Mouse (Mus musculus) left cerebral cortex, adult 11 months (tissue): ENCODE measurements around the gene Slf2.

ENCODE experiments used
- DNase-seq: peaks from one replicate; pipeline ENCODE4 v3.0.0; 2022; ENCODE audit warnings: low spot score

Slf2 gene

DNA sequence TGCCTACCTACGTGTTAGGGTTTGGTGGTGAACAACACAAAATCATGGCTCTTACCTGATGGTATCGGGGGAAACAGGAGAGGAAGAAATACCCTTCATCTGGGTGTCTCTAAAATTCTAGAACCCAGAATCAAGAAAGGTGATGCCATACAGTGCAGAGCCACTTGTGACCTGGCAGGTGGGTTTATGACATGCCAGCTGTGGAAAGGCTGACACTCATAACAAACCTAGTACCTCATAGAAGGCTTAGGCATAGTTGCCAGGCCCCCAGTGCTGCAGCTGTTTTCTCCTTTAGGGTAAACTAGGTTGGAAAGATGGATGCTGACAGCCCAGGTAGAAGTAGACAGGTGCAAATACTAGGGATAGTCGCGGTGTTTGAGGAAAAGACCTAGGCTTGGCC is 53.5 kb downstream of the Slf2 start:
- DNase-seq: no peak

DNA sequence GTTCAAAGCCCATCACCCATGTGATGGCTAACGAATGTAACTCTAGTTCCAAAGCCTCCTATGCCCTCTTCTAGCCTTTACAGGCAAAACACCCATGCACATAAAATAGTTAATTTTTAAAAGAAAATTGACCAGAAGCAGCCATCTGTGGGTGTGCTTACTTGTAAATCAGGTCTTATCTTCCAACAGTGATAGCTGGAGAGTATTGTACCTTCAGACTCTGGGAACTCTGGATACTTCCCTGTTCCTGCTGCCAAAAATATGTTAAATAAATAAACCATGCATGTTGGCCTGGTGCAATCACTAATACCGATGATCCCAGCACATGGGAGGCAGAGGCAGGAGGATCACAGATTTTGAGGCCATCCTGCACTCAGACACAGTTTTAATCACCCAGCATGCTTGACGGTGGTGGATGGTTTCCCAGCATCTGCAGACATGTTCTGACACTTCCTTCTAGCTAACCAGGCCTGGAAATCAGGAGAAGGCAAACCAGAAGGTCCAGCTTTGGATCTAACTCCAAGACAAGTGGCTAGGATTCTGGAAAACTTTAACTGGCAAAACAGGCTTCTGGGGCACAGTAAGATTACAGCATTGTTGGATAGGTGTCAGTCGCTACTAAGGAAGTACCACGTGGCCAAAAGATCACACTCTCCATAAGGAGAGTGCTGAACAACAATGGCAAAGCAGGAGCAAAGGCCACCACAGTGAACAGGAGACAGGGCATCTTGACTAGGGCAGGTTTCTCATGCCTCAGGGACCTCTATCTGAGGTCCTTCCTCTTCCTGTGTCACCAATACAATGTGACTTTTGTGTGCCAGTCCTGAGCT is 54.4 kb downstream of the Slf2 start:
- DNase-seq: no peak

- DNase-seq: no peak
Observed at GRCm38 (mm10) chr19:44987004-44987403, 56.1 kb downstream of the Slf2 start.

- DNase-seq: peak; percentile 46
Observed at GRCm38 (mm10) chr19:44987851-44988250, 56.9 kb downstream of the Slf2 start.

- DNase-seq: no peak
Observed at GRCm38 (mm10) chr19:44988321-44988720, 57.4 kb downstream of the Slf2 start.

DNA sequence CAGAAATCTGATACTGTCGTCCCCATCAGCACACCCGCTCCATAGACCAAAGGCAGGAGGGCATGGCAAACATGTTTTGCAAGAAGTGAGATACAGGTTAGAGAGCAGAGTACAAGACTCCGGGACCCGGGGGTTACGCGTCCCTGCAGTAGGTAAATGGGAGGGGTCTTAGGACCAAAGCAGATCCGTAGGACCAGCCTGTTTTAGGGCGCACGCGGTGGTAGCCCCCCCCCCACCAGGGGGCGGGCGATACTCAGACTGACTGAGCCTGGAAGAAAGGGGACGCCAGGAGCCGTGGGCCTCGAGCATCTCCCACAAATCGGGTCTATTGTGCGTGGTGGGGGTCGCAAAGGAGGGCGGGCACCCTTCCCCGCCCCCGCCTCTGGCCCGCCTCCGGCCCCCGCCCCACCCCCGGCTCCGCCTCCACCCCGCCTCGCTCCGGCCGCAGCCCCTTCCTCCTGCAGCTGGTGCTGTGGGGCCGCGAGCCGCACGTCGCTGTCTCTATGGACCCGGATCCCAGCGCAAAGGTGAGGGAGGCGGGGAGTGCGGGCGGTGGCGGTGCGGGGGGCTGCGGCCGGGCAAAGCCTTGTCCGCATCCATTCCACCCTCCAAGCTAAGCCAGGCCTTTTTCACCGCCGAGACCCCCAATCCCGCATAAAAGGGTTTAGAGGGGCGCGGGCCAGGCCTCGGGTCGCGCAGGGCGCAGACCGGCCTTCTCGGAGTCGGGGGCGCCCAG is 58.0 kb downstream of the Slf2 start, which contains the start of gene Sema4g:
Gene Sema4g (plus strand): TSS at position 271 of the 736 bp plus-strand sequence.
- no peak for DNase-seq

DNA sequence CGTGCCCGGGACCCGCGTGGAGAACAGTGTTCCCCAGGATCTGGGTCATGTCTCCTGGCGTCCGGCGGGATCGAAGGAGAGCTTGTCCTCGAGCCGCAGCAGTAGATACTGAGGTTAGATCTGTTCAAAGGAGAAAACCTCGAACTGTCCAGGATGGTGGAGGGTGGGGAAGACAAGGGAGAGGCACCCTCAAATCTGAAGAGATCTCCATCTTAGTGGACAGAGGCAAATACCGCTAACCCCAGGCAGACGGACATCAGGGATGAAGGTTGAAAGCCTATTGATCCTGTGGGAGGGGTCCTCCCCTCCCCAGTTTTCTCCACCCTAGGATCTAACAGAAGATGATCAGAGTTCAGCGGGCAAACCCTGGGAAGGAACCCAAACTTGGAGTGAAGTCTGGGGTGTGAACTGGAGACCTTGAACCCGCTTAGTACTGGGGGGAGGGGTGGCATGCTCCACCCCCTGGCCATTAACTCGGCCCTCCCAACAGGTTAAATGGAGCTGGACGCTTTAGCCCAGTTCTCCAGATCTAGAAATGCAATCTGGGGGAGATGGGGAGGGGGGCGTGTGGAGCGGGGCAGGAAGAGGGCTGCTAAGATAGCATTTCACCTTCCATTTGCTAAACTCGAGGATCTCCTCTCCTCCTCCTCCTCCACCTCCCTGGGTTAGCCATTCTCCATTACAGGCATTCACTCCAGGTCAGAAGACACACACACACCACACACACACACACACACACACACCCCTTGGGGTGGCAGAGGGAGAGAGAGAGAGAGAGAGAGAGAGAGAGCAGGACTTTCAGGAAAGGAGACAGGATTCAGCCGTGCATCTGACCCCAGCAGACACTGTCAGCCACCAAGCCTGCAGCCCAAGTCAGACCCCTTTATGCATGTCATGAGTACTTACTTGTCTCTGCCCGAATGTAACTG is 58.9 kb downstream of the Slf2 start:
- DNase-seq: no peak

DNA sequence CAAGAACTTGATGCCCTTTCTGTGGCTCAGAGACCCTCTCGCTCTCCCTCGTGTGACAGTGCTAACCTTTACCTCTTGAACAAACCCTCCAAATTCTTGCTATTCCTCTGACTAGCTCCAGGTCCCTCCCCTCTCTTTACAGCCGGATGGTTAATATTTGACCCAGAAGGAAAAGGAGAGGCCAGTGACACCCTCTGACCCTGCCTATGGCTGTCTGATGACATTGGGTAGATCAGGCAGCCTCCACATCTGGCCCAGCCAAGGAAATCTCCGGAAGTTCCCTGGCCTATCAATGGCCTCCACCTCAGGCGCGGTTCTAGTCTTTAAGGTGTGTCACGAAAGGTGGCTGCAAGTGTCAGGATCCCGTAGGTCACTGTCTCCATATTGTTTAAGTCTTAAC is 60.1 kb downstream of the Slf2 start:
- no peak for DNase-seq

DNA sequence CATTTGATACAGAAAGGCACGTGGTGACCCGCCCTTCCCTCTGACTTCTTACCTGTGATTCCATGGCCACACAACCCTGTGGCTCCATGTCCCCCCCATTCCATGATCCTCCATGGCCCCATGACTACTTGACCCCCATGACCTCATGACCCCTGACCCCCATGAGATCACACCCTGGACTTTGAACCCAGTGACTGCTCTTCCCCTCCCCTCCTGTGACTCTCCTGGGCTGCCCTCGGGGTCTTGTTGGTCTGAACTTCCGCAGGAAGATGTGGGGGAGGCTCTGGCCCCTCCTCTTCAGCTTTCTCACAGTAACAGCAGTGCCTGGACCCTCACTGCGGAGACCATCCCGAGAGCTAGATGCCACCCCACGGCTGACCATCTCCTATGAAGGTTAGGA is 61.3 kb downstream of the Slf2 start:
- DNase-seq: no peak

- DNase-seq: no peak
Observed at GRCm38 (mm10) chr19:44992712-44993111, 61.8 kb downstream of the Slf2 start.

DNA sequence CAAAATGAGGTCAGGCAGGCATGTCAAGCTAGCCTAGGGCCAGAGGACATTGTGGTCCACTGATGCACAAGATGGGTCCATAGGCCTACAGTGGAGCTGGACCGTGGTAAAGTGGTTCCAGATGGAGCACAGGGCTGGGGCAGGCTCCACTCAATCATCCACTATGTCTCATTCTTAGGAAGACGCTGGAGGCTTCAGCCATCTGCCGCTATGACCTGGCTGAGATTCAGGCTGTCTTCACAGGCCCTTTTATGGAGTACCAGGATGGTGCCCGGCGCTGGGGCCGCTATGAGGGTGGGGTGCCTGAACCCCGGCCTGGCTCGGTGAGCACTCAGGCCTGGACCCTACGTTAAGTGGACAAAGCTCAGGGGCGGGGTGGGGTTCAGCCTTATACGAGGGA is 66.8 kb downstream of the Slf2 start:
- no peak for DNase-seq

DNA sequence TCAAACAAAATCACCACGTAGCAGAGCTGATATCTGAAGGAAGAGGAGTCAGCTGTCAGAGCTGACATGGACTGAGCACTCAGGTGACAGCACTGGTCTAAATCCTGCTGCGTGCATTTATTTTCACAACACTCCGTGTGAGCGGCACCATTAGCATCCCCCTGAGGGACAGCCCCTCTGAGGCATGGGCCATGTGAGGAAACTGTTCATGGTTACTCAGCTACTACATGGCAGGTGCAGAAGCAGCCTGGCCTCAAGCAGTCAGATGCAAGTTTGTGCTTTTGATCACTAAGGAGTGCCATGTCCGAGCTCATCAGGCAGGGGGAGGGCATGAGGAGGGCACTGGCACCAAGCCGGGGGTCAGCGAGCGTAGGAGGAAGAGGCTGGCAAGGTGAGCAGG is 68.7 kb downstream of the Slf2 start:
- no peak for DNase-seq

DNA sequence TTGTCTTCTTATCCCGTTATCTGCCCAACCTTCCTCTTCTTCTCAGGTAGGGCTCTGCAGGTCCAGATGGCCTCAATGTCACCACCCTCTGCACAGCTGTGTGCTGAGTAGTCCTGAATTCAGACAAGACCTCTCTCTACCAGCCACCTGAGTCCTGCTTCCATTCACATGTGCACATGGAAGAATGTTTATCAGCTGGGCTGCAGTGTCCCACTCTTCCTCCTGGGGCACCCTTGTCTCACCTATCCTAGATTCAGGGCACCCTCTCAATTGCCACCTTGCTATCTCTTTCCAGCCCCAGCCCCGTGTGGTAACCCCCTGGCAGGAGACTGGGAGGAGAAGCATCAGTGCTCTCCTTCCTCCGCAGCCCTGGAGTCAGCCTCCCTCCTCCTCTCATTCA is 71.3 kb downstream of the Slf2 start:
- no peak for DNase-seq

- DNase-seq: no peak
Observed at GRCm38 (mm10) chr19:45003740-45004516, 73.0 kb downstream of the Slf2 start.

- DNase-seq: no peak
Observed at GRCm38 (mm10) chr19:45005444-45005843, 74.5 kb downstream of the Slf2 start, which contains the start of gene Twnk. TSS of gene Twnk (plus strand) at chr19:45005663.

GRCm38 (mm10) chr19:45005957-45006712 is 75.2 kb downstream of the Slf2 start, which contains the start of gene Mrpl43:
TSS of gene Mrpl43 (minus strand) at chr19:45006442.
- DNase-seq: peak; percentile 92

DNA sequence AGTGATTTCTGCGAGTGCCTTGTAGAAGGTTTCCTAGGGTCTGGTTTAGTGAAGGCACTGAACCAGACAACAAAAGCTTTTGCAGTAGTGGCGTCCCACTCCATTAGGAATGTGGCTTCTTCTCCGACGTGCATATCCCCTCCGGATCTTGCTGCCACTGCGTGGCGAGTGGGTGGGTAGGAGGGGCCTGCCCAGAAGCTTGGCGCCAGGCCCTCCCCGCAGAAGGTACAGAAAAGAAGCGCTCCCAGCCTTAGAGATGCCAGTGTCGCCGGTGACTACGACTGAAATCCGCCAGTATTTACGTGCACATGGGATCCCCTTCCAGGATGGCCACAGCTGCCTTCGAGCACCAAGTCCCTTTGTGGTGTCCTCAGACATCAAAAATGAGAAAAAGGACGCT is 76.1 kb downstream of the Slf2 start:
- DNase-seq: no peak

DNA sequence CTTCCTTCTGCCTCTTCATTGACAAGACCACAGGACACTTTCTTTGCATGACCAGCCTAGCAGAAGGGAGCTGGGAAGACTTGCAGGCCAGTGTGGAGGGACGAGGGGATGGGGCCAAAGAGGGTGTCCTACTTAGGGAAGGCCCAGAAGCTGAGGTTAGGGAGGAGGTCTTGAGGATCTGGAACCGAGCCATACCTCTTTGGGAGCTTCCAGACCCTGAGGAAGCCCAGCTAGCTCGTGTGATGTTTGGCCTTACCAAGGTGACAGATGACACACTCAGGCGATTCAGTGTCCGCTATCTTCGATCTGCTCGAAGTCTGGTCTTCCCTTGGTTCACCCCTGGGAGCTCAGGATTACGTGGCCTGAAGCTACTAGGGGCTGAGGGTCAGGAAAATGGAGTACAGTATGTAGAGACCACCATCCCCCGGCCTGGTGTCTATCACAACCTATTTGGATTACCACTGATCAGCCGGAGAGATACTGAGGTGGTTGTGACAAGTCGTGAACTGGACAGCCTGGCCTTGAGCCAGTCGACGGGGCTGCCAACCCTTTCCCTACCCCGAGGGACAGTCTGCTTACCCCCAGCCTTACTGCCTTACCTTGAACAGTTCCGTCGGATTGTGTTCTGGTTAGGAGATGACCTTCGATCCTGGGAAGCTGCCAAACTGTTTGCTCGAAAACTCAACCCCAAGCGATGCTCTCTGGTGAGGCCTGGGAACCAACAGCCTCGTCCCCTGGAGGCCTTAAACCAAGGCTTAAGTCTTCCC is 76.7 kb downstream of the Slf2 start:
- no peak for DNase-seq

GRCm38 (mm10) chr19:45010646-45011045 is 79.7 kb downstream of the Slf2 start:
- DNase-seq: no peak

GRCm38 (mm10) chr19:45012219-45012618 is 81.3 kb downstream of the Slf2 start:
- no peak for DNase-seq
